Mouse (Mus musculus): ENCODE measurements around the gene Arid2.

GRCm38 (mm10) chr15:96405548-96405947, 118.2 kb downstream of the Arid2 start:
- 0 out of 2 replicates have a peak, but pooled peaks have one; percentile 13 for TF ChIP-seq CTCF (IDR thresholded peaks at IDR 0.05; ENCODE audit: low read depth)
- no peak for TF ChIP-seq EP300 (optimal IDR thresholded peaks at IDR 0.05)

Data from stomach, postnatal 0 days (tissue).